Mouse (Mus musculus): ENCODE measurements around the gene Atp2c1.

GRCm38 (mm10) chr9:105519278-105519883 is 7.7 kb downstream of the Atp2c1 start:
- no peak for TF ChIP-seq CTCF (IDR thresholded peaks at IDR 0.05; ENCODE audit: low read depth, low read length)
- TF ChIP-seq POLR2A (IDR thresholded peaks at IDR 0.05; ENCODE audit: insufficient read depth, low read length): no peak
- no peak for TF ChIP-seq EP300 (IDR thresholded peaks at IDR 0.05; ENCODE audit: insufficient read depth, low read depth, low read length)
